Mouse (Mus musculus): ENCODE measurements at regions not wholly inside any gene's neighbourhood (a gene's known extent, or its start where the extent isn't known, plus 50 kb on each side); places are given as distances from the start of the nearest gene placed in this dataset.

- no peak for DNase-seq (ENCODE audit: low spot score in 2 of 2)
Observed at GRCm38 (mm10) chr16:19834128-19834527, 74.1 kb downstream of the B3gnt5 start.

GRCm38 (mm10) chr16:19834750-19835149 is 74.7 kb downstream of the B3gnt5 start:
- no peak for DNase-seq (ENCODE audit: low spot score in 2 of 2)

GRCm38 (mm10) chr16:19839831-19840230 is 79.8 kb downstream of the B3gnt5 start:
- DNase-seq (ENCODE audit: low spot score in 2 of 2) = no peak

- DNase-seq (ENCODE audit: low spot score in 2 of 2) = no peak
Observed at GRCm38 (mm10) chr16:19842346-19843025, 82.5 kb downstream of the B3gnt5 start.

GRCm38 (mm10) chr16:19843738-19844137 is 83.7 kb downstream of the B3gnt5 start:
- DNase-seq (ENCODE audit: low spot score in 2 of 2) = no peak

- no peak for DNase-seq (ENCODE audit: low spot score in 2 of 2)
Observed at GRCm38 (mm10) chr16:19848395-19848794, 88.4 kb downstream of the B3gnt5 start.

- no peak for DNase-seq (ENCODE audit: low spot score in 2 of 2)
Observed at GRCm38 (mm10) chr16:19865306-19865705, 105.3 kb downstream of the B3gnt5 start.

- DNase-seq (ENCODE audit: low spot score in 2 of 2) = no peak
Observed at GRCm38 (mm10) chr16:19865931-19866330, 105.9 kb downstream of the B3gnt5 start.

- DNase-seq (ENCODE audit: low spot score in 2 of 2) = no peak
Observed at GRCm38 (mm10) chr16:19869425-19869824, 109.4 kb downstream of the B3gnt5 start.

- DNase-seq (ENCODE audit: low spot score in 2 of 2) = no peak
Observed at GRCm38 (mm10) chr16:19876861-19877554, 105.8 kb downstream of the Klhl6 start.

GRCm38 (mm10) chr16:19882961-19883360 is 99.9 kb downstream of the Klhl6 start:
- DNase-seq (ENCODE audit: low spot score in 2 of 2) = peak in 1 of 2 experiments; percentile 36

GRCm38 (mm10) chr16:19883776-19884513 is 98.9 kb downstream of the Klhl6 start:
- DNase-seq (ENCODE audit: low spot score in 2 of 2) = peak in 1 of 2 experiments; percentile 12

- DNase-seq (ENCODE audit: low spot score in 2 of 2) = no peak
Observed at GRCm38 (mm10) chr16:19884535-19884934, 98.3 kb downstream of the Klhl6 start.

GRCm38 (mm10) chr16:19886596-19886995 is 96.2 kb downstream of the Klhl6 start:
- no peak for DNase-seq (ENCODE audit: low spot score in 2 of 2)

- no peak for DNase-seq (ENCODE audit: low spot score in 2 of 2)
Observed at GRCm38 (mm10) chr16:19889576-19889975, 93.3 kb downstream of the Klhl6 start.

- DNase-seq (ENCODE audit: low spot score in 2 of 2) = no peak
Observed at GRCm38 (mm10) chr16:19891441-19891840, 91.4 kb downstream of the Klhl6 start.

GRCm38 (mm10) chr16:19894435-19894994 is 88.3 kb downstream of the Klhl6 start:
- DNase-seq (ENCODE audit: low spot score in 2 of 2) = no peak

Small RNA genes in the stretch of these regions (microRNA-seq; reads per million reads assigned to microRNA genes)
- 0 reads per million in 2 experiments for gene Gm27883

Data from left cerebral cortex, adult 8-10 months (tissue).